Mouse (Mus musculus): Measurements from ENCODE around the gene Thada. TPM values are rescaled to one million over a fixed set of nuclear protein-coding genes. Genes with fewer than 3 reads are reported as not detected.

Thada gene
- polyA plus RNA-seq, 1 experiment, result 6.1 TPM

DNA sequence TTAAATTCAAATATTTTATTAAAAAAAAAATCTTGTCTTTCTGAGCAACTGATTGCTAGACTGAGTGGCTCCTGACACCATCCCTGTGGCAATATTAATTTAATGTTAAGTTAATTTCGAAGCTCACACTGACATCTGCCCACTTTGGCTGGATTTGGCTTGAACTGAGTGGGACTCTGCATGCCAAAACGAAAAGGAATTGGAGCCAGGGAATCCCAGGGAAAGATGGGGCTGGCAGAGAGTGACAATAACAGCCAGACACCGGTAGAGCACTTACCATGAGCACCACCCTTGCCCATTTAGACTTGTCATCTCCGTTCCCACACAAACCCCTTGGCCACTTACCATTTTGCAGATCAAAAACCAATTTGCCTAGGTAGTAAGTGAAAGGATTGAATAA lies 12.3 kb upstream of the Thada start:
- DNase-seq (ENCODE audit: extremely low spot score in 1 of 2, low spot score in 1 of 2), result no peak

DNA sequence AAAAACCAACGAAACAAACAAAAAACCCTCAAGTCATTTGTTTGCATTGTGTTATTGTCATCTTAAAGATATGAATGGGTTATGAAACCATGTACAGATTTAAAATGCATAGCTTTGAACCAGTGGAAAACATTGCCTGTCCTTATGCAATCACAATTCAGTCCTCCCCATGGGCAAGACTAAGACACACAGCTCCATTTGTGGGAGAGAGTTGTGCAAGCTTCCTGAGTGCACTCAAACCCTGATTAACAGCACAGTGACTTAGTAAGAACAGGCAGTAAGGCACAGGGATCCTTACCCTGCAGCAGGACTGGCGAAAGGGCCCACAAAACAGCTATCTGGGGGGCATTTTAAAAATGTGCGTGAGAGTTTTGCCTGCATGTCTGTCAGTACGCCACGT lies 11.2 kb upstream of the Thada start:
- no peak for DNase-seq (ENCODE audit: extremely low spot score in 1 of 2, low spot score in 1 of 2)

DNA sequence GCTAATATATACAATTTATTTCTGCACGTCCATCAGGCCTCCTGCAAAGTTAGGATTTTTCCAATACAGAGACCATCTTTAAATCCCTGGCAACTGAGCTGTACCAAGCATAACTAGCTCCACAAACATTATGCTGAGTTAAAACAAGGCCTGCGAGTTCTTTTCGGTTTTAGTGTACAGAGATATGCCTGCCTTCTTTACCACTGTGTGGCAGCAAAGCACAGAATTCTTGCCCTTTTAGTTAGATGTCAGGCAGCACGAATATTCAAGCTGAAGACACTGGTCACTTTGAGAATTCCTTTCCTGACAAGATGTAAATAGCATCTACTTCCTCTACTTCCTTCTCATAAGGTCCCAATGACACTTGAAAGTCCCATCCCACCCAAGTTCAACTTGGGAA lies 8.3 kb upstream of the Thada start:
- DNase-seq (ENCODE audit: extremely low spot score in 1 of 2, low spot score in 1 of 2), result peak in 1 of 2 experiments; percentile 62

DNA sequence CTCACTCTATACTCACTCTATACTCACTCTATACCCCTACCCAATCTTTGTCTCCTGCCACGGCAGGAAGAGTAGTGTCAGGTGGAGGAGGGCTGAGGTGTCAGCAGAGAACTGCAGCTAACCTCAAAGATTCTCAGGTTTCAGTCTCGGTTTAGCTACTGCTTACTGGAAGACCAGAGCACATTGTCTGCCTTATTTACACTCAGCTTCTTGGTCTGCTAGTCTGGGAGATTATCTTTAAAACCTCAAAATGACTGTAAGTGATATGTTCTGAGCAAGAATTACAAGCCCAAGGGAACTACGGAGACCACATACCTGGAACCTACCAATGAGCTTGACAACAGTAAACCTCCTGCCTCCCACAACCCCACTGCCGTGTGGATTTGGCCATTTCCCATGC lies 31.0 kb downstream of the Thada start:
- no peak for DNase-seq (ENCODE audit: extremely low spot score in 1 of 2, low spot score in 1 of 2)

DNA sequence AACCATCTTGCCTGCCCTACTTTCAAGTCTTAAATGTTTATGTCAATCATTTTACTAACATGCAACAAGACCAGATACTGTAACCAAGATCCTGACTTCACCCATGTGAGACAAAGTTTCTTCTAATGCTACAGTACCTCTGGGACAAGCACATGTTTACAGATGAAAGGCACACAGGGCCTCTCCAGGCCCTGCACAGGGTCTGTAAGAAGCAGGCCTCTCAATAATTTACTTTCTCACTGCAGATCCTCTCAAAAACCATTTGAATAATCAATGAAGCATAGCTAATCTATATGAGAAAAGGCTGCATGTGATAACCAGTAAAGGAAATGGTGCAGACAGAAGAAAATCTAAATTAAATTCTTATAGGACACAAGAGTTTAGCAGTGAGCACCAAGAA lies 31.8 kb downstream of the Thada start:
- DNase-seq (ENCODE audit: extremely low spot score in 1 of 2, low spot score in 1 of 2), result no peak

DNA sequence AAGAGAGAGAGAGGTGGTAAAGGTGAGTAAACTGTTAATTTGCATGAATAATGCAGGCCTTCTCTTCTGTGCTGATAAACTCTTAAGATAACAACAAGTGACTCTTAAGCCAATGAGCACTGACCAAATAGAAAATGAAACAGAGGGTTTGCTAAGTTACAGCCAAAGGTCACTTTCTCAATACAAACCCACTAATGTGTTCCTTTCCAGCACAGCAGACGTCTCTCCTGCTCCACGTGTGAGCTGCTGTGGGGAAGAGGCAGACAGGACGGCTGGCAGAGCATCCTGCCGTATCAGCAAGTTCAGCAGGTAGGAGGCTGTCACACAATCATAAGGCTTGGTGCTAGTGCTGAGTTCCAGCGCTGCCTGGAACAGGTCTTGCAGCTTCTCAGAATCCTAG lies 34.0 kb downstream of the Thada start:
- DNase-seq (ENCODE audit: extremely low spot score in 1 of 2, low spot score in 1 of 2), result no peak

DNA sequence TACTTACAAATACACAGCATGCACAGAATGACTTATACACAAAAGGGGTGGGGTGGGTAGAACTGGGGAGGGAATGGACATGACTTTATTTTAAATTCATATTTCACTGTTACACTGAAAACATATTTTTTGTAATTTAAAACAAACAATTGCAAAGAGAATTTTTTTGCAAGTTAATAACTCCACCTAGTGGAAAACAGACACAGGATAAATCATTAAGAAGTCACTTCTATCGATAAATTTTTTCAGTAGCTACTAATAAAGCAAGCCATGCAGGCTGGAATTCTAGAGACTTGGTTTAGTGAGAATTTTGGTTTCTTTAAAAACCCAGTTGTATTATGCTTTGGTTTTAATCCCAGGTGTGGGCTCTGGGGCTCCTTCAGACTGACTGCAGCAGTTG lies 41.7 kb downstream of the Thada start:
- no peak for DNase-seq (ENCODE audit: extremely low spot score in 1 of 2, low spot score in 1 of 2)

DNA sequence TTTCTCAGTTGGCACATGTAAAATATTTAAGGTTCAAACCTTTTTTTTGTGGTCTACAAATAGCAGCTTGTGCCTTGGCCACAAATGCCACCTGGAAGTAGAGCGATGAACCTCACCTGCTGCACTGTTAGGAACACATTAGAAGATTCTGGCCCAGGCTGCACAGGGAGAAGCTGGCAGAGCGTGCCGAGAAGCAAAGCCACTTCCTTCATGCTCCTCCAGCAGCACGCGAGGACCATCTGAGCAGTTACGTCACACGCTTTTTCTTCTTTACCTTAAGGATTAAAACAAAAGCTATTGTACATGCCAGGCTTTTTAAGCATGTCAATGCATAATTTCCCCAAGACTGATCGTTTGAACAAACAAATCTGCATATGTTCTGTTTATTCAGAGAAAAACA lies 43.1 kb downstream of the Thada start:
- DNase-seq (ENCODE audit: extremely low spot score in 1 of 2, low spot score in 1 of 2), result no peak

DNA sequence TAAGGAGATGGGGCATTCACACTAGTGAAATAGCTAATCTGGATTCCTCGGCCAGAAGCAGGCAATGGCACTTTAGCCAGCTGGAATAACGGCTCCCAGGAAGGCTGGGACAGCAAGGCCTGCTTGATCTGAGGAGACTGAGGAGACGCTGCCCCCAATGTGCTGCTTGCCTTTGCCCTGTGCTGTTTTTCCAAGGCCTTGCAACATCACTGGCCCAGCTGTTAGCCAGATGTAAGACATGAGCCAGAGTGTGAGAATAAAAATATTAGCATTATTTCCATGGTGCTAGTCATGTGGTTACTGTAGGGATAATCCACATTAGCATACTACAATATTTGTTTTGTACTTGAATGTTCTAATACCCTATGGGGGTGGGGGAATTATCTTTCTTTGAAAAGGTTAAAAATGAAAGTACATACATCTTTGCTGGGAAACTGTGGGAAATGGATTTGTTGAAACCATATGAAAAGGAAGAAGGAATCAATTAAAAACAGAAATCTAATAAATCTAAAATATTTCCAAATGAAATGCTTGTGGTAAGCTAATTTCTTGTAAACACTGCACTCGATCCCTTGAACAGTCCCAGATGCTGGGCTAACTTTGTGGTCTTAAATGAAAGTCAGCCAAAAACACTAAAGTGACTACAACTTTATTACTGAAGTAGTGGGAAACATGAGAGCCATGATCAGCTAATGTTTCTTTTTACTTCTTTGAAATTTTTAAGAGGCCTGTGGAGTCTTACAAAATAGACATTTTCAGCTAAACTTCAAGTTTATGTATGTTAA lies 43.8 kb downstream of the Thada start:
- DNase-seq (ENCODE audit: extremely low spot score in 1 of 2, low spot score in 1 of 2), result no peak

DNA sequence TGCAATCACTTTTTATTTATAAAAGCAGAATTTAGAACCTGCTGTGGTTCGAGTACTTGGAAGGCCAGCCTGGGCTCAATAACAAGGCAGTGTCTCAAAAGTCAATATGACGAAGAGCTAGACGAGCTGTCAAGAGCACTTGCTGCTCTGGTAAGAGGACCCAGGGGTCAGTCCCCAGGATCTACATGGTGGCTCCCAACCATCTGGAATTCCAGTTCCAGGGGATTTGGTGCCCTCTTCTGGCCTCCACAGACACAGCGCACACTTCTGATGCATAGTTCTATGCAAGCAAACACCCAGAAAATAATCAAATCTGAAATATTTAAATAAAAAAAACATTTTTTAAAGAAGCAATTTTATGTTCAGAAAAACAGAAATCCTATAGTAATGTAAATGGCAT lies 45.0 kb downstream of the Thada start:
- DNase-seq (ENCODE audit: extremely low spot score in 1 of 2, low spot score in 1 of 2), result no peak

DNA sequence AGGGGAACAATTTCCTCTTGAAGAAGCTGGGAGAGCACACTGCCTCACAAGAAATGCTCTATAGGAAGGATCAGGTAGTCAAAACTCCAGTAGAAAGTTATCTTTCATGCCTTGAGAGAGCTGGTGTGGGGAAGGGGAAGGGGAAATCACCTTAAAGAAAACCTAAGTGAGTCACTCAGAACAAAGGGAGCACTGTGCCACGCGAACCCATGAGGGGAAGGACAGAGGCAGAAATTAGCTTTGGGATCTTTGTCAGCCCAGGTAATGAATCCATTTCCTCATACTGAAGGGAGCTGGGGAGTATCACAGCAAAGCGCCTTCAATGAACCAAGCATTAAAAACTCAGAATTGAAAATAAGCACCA lies 45.7 kb downstream of the Thada start:
- no peak for DNase-seq (ENCODE audit: extremely low spot score in 1 of 2, low spot score in 1 of 2)

DNA sequence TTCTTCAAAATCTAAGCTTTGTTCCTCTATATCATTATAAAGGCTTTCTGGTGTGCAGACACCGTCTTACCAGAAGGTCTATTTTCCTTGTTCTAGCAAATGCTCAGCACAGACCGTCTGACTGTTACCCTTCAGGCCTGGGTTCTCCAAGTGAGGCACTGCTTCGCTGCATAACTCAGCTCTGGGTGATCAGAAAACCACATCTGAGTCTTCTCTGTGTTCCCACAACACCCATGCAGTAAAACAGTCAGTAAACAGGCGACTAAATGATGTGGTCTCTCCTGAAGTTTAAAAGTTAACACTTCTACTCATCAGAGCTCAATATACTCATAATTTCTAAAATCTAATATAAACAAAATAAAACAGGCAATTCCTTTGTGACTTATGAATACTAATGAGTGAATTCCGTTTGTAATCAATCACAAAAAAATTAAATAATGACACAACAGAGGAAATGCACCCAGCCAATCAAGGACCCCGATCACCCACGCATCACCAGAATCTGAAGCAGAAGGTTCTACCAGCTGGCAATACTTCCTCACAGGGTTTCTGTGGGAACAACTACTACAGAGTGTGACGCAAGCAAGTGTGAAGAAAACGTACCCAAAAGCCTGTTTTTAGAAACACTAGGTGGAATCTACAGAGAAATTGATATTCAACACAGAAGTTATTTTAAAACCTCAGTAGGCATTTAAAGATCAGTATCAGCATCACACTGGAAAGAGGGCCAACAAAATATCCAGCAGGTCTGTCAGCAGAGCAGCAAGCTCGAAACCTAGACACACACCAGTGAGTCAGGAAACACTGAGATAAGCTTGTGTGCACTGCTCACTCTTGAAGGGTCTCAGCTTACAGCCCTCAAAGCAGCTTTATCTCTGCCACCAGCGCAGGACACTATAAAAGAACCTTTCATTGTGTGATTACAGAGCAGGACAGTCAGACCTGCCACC lies 46.4 kb downstream of the Thada start:
- peak; percentile 72 to 81 for DNase-seq (ENCODE audit: extremely low spot score in 1 of 2, low spot score in 1 of 2)

DNA sequence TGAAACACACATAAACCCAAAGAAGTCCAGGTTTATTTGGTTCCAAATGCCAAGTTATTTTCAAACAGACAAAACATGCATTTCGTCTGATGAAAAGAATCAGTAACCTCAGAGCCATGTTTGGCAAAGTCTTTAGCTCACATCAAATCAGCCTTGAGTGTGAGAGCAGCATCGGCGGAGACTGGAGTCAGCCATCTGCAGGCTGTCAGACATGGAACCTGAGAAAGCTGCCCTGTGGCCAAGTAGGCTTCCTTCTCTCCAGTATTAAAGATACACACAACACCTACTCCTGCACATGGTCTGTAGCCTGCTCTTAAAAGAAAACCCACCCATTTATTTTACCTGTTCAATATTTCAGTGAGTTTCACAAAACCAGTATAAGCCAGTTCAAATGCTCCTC lies 50.1 kb downstream of the Thada start:
- no peak for DNase-seq (ENCODE audit: extremely low spot score in 1 of 2, low spot score in 1 of 2)

DNA sequence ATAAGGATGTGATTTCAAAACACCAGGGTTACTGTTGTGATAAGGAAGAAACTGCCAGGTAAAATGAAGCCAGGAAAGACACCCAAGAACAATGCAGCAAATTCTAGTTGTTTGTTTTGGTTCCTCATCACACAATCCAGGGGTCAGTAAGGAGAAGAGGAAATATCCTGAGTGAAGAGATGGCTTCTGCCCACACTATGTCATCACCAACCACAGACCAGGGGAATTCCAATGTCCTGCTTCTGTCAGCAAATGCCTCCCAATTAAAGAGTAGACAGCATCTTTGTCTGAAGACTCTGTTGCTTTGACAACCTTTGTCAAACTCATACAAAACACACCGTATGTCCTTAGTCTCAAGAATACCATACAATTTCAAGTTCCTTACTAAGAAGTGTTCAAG lies 57.3 kb downstream of the Thada start:
- DNase-seq (ENCODE audit: extremely low spot score in 1 of 2, low spot score in 1 of 2), result no peak

DNA sequence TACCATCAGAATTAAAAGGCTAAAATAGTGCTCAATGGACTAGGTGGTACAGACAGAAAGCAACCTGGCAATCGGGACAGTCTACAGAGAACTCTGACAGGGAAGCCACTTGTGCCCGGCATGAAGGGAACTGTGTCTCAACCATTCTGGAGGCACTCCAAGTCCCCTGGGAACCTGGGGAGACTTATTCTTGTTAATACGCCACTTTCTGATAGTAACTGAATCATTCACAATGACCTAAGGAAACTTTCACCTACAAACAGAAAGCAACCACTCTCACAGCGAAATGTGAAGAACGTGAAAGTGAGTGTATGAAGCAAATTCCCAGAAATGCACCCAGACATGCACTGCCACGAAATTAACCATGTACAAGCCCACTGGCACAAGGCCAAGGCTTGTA lies 60.4 kb downstream of the Thada start:
- DNase-seq (ENCODE audit: extremely low spot score in 1 of 2, low spot score in 1 of 2), result no peak

DNA sequence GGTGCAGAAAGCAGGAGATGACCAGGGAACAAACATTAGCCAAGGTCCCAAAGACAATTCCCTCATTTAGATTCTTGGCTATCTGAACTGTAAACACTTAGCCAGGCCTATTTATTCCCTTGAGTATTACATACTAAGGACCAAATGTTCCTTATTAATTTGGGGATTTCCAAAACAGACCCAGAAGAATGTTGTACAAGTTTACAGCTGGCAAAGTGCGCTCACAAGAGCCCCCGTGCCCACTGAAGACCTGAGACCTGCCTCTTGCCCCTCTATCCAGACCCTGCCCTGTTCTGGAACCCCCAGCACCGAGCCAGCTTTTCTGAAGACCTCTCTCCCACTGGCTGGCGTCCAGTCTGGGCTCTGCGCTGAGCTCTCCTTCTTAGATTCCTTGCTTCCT lies 64.2 kb downstream of the Thada start:
- DNase-seq (ENCODE audit: extremely low spot score in 1 of 2, low spot score in 1 of 2), result no peak

DNA sequence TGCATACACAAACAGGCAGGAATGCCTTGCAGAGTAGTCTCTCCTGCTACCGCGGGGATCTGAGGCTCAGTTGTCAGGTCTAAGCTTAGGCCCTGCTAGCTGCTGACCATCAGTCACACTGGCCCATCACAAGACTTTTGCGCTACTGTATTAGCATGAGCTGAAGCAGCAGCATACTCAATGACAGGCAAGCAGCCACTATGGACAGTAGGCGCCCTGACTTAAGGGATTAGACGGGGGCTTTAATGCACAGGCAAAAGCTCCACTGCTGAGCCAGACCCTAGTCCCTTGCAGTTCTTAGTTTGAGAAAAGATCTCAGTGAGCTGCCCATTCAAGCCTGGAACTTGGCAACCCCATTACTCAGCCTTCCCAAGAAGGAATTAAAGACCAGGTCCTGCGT lies 66.6 kb downstream of the Thada start:
- DNase-seq (ENCODE audit: extremely low spot score in 1 of 2, low spot score in 1 of 2), result no peak

DNA sequence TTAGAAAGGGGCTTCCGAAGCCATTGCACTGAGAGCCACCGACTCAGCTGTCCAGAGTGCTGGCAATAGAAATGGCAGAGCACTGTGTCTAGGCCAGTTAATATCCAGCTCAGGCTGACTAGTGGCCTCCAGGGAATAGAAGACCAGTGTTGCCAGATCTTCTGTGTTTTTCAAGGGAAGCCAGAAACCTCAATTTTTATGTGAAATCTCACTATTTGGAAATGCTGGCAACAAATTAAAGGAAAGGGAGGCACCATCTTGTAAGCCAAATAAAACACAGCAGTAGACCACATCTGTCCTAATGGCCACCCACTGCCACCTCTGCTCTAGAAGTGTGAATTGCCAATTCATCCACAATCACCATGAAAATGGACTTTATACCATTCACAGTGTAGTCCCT lies 76.0 kb downstream of the Thada start:
- no peak for DNase-seq (ENCODE audit: extremely low spot score in 1 of 2, low spot score in 1 of 2)

DNA sequence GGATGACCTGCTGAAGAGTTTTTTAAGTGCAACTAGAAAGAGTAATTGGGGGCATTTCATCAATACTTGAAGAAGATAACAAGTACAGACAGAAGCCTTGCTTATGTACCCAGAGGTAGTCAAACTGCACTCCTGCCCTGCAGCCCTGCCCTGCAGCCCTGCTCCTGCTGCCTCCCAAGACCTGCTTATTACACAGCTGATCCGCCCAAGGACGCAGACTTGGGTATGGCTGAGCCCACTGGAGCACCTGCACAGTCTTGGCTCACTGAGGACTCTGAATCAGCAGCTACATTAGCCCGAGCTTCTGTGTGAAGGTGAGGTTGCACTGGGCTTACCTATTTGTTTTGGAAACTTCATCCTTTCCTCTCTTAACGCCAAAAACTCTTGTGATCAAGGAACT lies 79.8 kb downstream of the Thada start:
- no peak for DNase-seq (ENCODE audit: extremely low spot score in 1 of 2, low spot score in 1 of 2)

DNA sequence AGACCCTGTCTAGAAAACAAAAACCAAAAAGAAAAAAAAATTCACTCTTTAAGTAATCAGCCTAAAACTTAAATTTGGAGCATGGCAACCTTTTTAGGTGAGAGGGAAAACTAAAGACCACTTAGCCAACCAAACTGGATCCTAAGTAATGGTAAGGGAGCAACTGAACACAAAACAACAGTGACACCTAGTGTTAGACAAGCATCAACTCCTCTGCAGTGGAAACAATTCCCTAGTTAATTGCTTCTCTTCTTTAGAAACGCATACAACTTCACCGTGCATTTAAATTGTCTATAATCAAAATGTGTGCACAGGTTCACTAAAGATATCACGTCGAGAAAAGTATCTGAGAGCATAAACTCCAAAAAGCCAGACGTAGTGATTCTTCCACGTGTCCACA lies 80.3 kb downstream of the Thada start:
- DNase-seq (ENCODE audit: extremely low spot score in 1 of 2, low spot score in 1 of 2), result peak in 1 of 2 experiments; percentile 49

DNA sequence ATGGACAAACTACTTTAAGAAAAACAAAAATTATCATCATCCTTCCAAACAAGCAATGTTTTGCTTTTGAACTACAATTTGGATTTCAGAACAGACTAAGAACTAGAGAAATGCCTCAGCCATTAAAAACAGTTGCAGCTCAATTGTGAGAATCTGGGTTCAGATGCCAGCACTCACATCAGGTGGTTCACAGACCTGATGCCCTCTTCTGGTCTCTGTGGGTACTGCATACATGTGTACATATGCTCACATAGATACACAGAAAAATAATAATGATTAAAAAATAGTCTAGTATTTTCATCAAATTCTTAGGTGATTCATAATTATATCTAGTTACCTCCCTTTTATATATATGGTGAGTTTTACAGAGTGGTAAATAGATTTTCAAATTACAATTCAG lies 81.3 kb downstream of the Thada start:
- no peak for DNase-seq (ENCODE audit: extremely low spot score in 1 of 2, low spot score in 1 of 2)

DNA sequence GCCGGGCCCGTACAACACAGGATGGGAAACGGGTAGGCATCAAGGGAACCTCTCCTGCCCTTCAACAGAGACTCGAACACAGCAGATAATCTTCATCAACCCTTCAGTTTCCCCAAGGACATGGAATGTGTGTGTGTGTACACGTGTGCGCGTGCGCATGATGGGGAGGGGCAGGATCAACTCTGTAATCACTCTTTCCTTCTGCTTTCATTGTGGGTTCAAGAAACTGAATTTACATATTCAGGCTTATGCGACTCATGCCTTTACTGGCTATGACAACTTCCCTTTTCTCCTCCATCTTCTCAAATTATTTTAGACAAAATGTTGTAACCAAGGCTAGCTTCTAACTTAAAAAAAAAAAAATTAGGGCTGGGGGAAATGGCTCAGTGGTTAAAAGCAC lies 85.7 kb downstream of the Thada start:
- DNase-seq (ENCODE audit: extremely low spot score in 1 of 2, low spot score in 1 of 2), result no peak
